Mouse (Mus musculus) erythroblast, embryonic 14.5 days (primary cell): ENCODE data around the gene Csmd2.

Experiments used
- GATA1 ChIP-seq: IDR thresholded peaks from 2 replicates; pipeline ENCODE4 v1.6.1; 2012; ENCODE audit warnings: low read length, inconsistent platforms, mixed read lengths
- TAL1 ChIP-seq: IDR thresholded peaks from 3 replicates; pipeline ENCODE4 v1.6.1; 2012; ENCODE audit warnings: low read length, inconsistent platforms, mixed read lengths

GRCm38 (mm10) chr4:128171233-128171632 lies 183.6 kb downstream of the Csmd2 start:
- TF ChIP-seq GATA1, result no peak
- no peak for TF ChIP-seq TAL1
